Mouse (Mus musculus) regulatory T cell (primary cell): ENCODE data around the gene Tcn2.
"Not testable (repeated sequence)": the region's sequence is repeated elsewhere in the genome, so short reads cannot be mapped to it uniquely, and the experiment has no call there.

ENCODE experiments used
- in situ Hi-C: fragments of 300-600 bp; cut with MboI, MseI; formaldehyde crosslinking; loops from one replicate; pipeline ENCODE4 v1.15.1; 2025; ENCODE audit warnings: high pct_unique_total_duplicates

The Tcn2 gene

GRCm38 (mm10) chr11:3930931-3931330 lies 1.0 kb downstream of the Tcn2 start:
- in situ Hi-C loops = no loop called here

DNA sequence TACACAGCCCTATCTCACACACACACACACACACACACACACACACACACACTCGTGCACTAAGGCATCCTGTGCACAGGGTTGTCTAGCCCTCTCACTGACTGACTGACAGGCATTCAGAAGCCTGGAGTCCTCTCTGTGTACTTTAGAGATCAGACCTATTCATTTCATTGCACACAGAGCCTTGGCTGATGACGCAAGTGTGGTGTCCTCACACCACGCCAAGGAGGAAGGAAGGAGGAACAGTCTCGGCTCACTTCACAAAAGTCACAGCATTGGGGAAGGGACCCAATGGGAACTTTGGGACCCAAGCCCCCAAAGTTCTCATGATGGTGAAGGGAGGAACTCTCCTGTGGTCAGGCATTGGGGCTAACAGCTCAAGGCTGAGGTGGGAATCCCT lies 1.9 kb downstream of the Tcn2 start:
- in situ Hi-C loops = no loop called here

- in situ Hi-C loops = no loop called here
These were observed 6.0 kb downstream of the Tcn2 start for GRCm38 (mm10) chr11:3925916-3926315.

DNA sequence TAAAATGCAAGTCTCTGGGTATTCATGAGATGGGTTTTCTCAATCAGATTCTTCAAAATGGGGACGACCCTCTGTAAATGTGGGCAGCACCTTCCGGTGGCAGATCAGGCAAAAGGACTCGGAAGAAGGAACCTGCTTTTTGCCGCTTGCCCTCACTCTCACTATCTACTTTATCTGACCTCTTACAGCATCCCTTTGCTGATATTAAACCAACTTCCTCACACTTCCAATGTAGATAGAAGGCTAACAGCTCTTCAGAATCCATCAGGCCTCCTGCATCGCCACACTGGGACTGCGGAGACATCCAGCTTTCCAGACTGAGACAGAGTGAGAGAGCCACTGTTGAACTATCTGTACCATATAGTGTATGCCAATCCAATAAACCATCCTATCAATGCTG lies 9.2 kb downstream of the Tcn2 start:
- in situ Hi-C loops = no loop called here

- in situ Hi-C loops = no loop called here
These were observed 9.8 kb downstream of the Tcn2 start for GRCm38 (mm10) chr11:3922115-3922514.

GRCm38 (mm10) chr11:3921281-3921850 lies 10.6 kb downstream of the Tcn2 start:
- in situ Hi-C loops = no loop called here

DNA sequence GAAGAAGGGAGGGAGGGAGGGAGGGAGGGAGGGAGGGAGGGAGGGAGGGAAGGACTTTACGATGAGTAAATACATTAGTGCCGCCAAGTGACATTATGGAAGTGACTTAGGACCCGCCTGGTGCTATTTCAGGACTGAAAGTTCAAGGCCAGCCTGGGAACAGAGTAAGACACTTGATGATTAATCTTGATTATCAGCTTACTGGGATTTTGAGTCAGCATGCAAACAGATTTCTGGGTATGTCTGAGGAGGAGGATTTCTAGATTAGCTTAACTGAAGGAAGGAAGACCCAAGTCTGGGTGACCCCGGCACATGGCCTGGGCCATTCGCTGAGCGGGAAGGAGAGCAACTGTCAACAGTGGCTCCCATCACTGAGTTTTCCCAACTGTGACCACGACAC lies 11.5 kb downstream of the Tcn2 start:
- in situ Hi-C loops = no loop called here

DNA sequence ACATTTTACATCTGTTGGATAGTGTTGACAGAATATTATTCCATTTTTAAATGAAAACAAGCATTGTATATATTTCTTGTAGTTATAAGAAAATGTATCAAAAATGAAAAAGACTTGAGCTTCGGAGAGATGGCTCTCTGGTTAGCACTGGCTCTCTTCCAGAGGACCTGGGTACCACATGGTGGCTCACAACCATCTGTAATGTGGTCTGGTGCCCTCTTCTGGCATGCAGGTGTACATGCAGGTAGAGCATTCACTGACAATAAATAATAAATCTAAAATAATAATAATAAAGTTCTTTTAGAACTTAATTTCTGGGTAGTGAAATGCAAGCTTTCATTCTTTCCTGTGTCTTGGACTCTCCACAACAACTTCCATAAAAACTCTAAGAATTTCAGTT lies 13.2 kb downstream of the Tcn2 start:
- in situ Hi-C loops = no loop called here

- in situ Hi-C loops = no loop called here
These were observed 17.7 kb downstream of the Tcn2 start, which contains the start of gene Slc35e4 for GRCm38 (mm10) chr11:3914109-3914840. Gene Slc35e4 (minus strand): TSS chr11:3914664.

- in situ Hi-C loops = no loop called here
These were observed 18.4 kb downstream of the Tcn2 start for GRCm38 (mm10) chr11:3913316-3914108.

DNA sequence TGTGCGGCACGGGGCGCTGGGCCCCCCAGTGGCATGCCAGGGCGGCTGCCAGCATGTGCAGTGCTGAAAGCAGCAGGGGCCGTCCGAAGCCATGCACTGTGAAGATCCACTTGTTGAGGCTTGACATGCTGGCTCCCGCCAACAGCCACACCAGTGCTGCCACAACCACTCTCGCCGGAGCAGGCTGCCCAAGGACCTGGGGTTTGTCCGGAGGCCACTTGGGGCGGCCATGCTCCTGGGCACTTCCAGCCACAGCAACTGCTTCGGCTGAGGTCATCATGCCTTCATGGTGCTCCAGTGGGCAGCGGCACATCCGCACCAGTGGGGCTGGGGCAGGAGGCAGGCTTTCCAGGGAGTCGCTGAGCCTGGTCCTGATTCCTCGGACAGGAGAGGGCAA lies 19.1 kb downstream of the Tcn2 start:
- in situ Hi-C loops = no loop called here

GRCm38 (mm10) chr11:3912100-3912874 lies 19.7 kb downstream of the Tcn2 start:
- in situ Hi-C loops = no loop called here

- in situ Hi-C loops = not testable (repeated sequence)
These were observed 20.5 kb downstream of the Tcn2 start for GRCm38 (mm10) chr11:3911440-3911839.

GRCm38 (mm10) chr11:3910513-3911310 lies 21.2 kb downstream of the Tcn2 start:
- in situ Hi-C loops = no loop called here

- in situ Hi-C loops = no loop called here
These were observed 22.7 kb downstream of the Tcn2 start for GRCm38 (mm10) chr11:3909236-3909635.

DNA sequence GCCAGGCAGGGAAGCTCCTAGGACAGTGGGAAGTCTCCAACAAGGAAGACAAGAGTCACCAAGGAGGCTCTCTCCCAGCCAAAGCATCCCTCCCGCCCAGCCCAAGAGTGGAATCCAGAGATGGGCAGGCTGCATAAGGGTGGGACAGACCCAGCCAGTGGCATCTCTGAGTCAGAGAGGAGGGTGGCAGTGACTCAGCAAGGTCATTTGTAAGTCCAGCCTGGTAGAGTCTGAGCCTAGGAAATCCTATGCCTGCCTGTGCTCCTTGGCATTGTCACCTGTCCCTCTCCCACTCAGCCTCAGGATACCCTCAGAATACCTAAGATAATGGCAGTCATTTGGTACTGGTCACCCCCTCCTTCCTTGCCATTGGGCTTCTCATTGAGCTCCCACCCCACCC lies 26.5 kb downstream of the Tcn2 start:
- in situ Hi-C loops = no loop called here

DNA sequence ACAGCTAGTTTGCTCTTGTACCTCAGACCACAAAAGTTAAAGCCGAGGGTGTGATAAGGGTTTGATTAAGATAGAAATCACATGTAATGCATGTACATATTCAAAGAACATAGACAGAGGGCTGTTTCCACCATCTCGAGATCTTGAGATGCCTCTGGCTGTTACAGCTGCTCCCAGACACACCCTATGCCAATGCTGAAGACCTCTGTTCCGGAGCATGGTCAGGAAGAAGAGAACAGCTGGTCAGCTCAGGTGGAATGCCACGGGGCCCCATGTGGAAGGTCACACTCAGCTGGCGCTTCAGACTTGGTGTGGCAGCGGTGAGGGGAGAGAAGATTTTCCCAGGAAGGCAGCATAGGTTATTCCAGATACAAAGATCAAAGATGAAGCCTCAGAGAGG lies 27.3 kb downstream of the Tcn2 start:
- in situ Hi-C loops = no loop called here

GRCm38 (mm10) chr11:3903046-3903445 lies 28.9 kb downstream of the Tcn2 start:
- in situ Hi-C loops = no loop called here

DNA sequence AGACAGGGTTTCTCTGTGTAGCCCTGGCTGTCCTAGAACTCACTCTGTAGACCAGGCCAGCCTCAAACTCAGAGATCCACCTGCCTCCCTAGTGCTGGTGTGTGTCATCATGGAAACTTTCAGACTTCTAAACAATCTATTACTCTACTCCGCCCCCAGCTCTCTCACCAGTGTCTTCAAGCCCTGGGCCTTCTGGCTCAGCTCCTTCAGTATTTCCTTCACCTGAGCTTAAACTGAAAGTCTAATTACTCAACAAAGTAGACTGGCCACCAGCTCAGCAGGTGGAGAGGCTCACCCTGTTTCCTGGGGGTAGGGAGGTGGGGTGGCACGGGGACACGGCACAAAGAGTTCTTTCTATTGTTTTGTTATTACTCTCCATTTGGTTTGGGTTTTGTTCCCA lies 29.4 kb downstream of the Tcn2 start:
- in situ Hi-C loops = no loop called here

- in situ Hi-C loops = no loop called here
These were observed 31.7 kb downstream of the Tcn2 start for GRCm38 (mm10) chr11:3900296-3900695.

- in situ Hi-C loops = no loop called here
These were observed 36.0 kb downstream of the Tcn2 start for GRCm38 (mm10) chr11:3895933-3896332.
